ENCODE assay signal across 14 mouse cellular contexts in the genomic region with DNA sequence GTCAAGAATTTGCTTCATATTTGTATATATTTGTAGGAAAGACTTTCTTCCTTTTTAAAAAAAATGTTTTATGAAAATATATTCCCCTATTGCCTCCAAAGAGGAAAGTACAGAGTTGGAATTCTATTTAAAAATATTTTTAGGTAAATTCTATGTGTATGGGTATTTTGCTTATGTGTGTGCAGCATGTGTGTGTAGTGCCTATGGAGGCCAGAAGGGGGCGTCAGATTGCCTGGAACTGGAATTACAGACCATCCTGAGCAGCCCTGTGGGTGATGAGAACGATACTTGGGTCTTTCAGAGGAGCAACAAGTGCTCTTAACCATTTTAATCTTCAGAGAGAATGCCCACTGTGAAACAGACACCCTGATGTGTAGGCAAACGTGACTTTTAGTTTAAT.
"Had no signal": no experiment of that assay in that cellular context is flagged by ENCODE, and none has a peak within 500 bp of the region (broad histone marks: within the 10 kb centered on the region; RNA-seq: fewer than 3 reads in every experiment).

No protein-coding gene starts in this region.

- H3K36me3 ChIP-seq: limb, embryonic 10.5 days; liver, embryonic 13.5 days; midbrain, embryonic 13.5 days; neural tube, embryonic 12.5 days had no signal

- H3K4me1 ChIP-seq: megakaryocyte, embryonic 14.5 days had no signal

- H3K4me3 ChIP-seq: limb, embryonic 10.5 days; liver, embryonic 13.5 days; megakaryocyte, embryonic 14.5 days; midbrain, embryonic 13.5 days; neural tube, embryonic 12.5 days had no signal

- H3K9ac ChIP-seq: liver, embryonic 13.5 days; midbrain, embryonic 13.5 days; neural tube, embryonic 12.5 days had no signal

- H3K27me3 ChIP-seq: liver, embryonic 13.5 days; megakaryocyte, embryonic 14.5 days; midbrain, embryonic 13.5 days; neural tube, embryonic 12.5 days had no signal

- DNase-seq: kidney, adult 8-10 months; kidney, postnatal 36 days; liver, embryonic 13.5 days; lung, adult 2 months; lung, postnatal 10 days; thymus, adult 2 months; thymus, postnatal 36 days had no signal

- H3K27ac ChIP-seq: limb, embryonic 10.5 days; liver, embryonic 13.5 days; macrophage; midbrain, embryonic 13.5 days; neural tube, embryonic 12.5 days; stomach, postnatal 0 days had no signal

- ATAC-seq: hindbrain, embryonic 16.5 days; midbrain, embryonic 13.5 days had no signal

- H3K4me2 ChIP-seq: liver, embryonic 13.5 days; midbrain, embryonic 13.5 days; neural tube, embryonic 12.5 days had no signal

- H3K9me3 ChIP-seq: limb, embryonic 10.5 days; liver, embryonic 13.5 days; midbrain, embryonic 13.5 days; neural tube, embryonic 12.5 days had no signal
